Mouse (Mus musculus): ENCODE data around the gene Pogz.
A peak's percentile ranks its signal among the peaks of the same experiment; 100 is the strongest.
"Not testable (repeated sequence)": the region's sequence is repeated elsewhere in the genome, so short reads cannot be mapped to it uniquely, and the experiment has no call there.

Gene Pogz

DNA sequence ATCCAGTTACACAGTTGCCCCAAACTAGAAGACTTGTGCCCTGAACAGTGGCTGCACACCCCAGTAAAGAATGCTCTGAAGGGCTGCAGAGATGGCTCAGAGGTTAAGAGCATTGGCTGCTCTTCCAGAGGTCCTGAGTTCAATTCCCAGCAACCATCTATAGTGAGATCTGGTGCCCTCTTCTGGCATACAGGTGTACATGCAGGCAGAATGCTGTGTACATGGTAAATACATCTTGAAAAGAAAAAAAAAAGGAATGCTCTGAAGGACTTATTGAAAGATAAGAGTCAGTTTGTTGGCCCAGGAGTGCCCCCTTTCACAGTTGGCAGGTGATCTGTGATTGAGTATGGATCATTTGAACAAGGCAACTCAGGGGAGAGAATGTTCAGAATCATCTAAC lies 4.0 kb upstream of the Pogz start:
- DNase-seq (ENCODE audit: low spot score) = no peak

DNA sequence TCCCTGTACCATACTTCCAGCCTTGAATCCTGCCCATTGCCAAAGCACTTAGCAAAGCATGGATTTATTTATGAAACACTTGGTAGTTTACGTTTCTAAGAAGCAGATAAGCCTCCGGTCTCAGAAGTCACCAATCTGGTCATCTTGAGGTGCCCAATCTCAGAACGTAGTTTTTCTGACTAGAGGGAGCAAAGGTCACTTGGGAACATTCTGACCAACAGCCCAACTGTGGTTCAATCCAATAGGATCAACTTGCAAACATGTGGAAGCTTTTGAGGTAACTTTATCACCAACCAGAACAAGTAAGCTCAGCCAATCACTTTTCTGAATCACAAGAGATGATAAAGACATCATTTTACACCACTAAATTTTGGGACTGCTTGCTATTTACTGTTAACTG lies 2.0 kb upstream of the Pogz start:
- DNase-seq (ENCODE audit: low spot score) = no peak

- DNase-seq (ENCODE audit: low spot score) = peak; percentile 87
Observed at GRCm38 (mm10) chr3:94837959-94838496, 661 bp downstream of the Pogz start.

GRCm38 (mm10) chr3:94838631-94839030 lies 1.3 kb downstream of the Pogz start:
- no peak for DNase-seq (ENCODE audit: low spot score)

GRCm38 (mm10) chr3:94839101-94839500 lies 1.7 kb downstream of the Pogz start:
- DNase-seq (ENCODE audit: low spot score) = no peak

DNA sequence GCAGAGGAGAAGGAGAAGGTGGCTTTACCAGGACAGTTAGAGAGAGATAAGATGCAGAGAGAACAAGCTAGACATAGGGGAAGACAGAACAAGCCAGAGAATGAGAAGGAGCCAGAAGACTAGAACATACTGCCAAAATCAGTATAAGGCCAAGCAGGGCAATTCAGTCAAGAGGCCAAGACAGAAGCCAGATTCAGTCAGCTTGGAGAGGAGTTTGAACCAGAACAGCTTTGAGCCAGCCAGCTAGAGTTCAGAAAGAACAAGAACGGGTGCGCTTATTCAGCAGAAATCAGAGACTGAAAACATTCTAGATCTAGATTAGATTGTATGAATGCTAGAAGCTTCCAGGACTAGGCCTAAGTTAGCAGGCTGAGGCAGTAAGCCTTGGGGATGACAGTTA lies 10.0 kb downstream of the Pogz start:
- no peak for DNase-seq (ENCODE audit: low spot score)

GRCm38 (mm10) chr3:94849338-94849737 lies 12.0 kb downstream of the Pogz start:
- peak; percentile 83 for DNase-seq (ENCODE audit: low spot score)

- DNase-seq (ENCODE audit: low spot score) = no peak
Observed at GRCm38 (mm10) chr3:94851731-94852130, 14.4 kb downstream of the Pogz start.

- no peak for DNase-seq (ENCODE audit: low spot score)
Observed at GRCm38 (mm10) chr3:94852215-94852614, 14.8 kb downstream of the Pogz start.

DNA sequence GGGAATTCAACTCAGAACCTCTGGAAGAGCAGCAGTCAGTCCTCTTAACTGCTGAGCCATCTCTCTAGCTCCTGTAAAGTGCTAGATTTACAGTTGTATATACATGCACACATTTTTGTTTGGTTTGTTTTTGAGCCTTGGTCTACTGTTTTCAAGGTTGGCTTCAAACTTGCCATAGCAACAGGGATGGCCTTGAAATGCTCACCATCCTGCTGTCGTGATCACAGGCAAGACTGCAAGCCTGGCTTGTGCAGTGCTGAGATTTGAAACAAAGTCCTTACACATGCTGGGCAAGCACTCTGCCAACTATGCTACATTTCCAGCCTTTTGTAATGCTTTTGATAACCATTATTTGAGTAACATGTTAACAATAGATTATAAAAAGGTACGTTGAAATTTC lies 22.1 kb downstream of the Pogz start:
- DNase-seq (ENCODE audit: low spot score) = no peak

- no peak for DNase-seq (ENCODE audit: low spot score)
Observed at GRCm38 (mm10) chr3:94869011-94869410, 31.6 kb downstream of the Pogz start.

GRCm38 (mm10) chr3:94878618-94879017 lies 41.3 kb downstream of the Pogz start:
- no peak for DNase-seq (ENCODE audit: low spot score)

DNA sequence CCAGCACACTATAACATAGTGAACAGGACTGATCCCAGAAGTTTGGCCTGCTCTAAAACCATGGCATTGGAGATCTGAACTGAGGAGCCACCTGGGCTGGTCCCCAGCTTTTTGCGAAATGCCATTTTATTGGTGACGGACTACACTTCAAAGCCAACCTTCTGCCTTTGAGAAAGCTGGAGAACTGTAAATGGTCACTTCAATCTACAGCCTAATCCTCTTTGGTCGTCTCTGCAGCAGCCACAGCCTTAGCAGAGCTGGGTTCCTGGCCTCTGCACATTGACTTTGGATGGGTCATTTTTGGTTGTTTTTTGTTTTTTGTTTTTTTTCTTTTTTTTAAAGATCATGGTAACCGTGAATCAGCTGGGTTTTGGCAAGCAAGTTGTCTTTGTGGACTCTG lies 44.5 kb downstream of the Pogz start:
- no peak for DNase-seq (ENCODE audit: low spot score)

DNA sequence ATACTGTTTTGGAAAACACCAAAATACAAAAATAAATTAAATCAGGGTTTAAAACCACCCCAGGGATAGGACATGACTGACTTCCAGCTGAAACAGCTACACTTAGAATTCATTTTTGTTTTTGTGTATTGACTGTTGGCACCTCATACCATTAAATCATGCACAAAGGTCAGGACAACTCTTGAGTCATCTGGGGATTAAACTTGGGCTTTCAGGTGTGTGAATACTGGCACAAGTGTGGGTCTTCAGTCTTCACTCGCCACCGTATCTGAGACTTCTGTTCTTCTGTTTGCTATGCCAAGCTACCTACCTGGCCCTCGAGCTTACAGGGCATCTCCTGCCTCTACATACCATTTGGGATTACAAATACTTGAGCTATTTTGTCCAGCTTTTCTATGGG lies 45.2 kb downstream of the Pogz start:
- DNase-seq (ENCODE audit: low spot score) = no peak

DNA sequence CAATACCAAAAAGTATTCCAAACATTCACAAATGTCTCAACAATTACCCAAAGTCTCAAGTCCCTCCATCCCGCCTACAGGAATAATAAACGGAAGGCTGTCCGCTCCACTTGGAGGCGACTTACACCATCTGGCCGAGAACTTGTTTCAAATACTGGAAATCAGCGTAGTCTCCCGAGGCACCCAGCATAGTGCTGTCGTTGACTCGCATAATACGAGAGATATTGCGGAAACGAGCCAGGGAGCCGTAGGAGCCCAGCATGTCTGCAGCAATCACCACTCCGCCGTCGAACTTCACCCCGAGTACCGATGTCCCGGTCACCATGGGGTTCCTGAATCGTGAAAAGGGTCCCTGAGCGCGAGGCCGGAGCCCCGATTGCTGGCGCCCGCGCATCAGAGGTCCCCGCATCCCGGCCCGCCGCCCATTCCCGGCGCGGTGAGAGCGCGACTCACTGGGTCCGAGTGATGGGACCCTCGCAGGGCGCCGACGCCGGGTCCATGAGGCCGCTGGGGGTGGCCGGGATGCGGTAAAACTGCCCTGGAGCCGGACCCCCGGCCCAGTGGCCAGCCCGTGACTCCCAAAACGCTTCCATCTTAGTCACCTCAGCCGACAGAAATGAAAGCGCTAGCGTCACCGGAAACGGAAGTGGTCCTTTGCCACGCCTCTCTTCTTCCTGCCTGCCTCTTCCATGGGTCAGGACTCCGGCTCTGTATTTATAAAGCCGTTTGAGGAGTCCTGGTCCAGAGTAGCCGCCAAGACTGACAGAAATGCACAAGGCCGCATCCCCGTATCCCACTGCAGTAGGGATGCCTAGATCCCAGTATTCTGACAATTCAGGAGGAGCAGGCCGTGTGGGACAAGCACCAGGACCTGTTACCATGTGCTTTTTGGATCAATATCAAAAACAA lies 49.2 kb downstream of the Pogz start, which contains the start of gene Psmb4:
Gene Psmb4 (minus strand): TSS at position 646 of the 909 bp plus-strand sequence.
- DNase-seq (ENCODE audit: low spot score) = peak; percentile 96

DNA sequence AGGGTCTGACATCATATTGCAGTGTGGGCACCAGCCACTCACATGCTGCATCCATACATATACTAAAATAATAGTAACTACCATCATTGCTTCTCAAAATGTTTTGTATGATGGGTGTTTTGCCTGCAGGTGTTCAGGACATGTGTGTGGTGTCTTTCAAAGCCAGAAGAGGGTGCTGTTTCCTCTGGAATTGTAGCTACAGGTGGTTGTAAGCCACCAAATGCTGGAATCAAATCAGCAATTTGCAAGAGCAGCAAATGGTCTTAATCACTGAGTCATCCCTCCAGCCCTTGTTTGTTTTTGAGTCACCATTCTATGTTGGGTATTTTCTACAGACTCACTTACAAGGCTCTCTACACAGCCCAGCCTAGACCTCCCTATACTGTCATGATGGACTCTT lies 51.2 kb downstream of the Pogz start:
- peak; percentile 65 for DNase-seq (ENCODE audit: low spot score)

DNA sequence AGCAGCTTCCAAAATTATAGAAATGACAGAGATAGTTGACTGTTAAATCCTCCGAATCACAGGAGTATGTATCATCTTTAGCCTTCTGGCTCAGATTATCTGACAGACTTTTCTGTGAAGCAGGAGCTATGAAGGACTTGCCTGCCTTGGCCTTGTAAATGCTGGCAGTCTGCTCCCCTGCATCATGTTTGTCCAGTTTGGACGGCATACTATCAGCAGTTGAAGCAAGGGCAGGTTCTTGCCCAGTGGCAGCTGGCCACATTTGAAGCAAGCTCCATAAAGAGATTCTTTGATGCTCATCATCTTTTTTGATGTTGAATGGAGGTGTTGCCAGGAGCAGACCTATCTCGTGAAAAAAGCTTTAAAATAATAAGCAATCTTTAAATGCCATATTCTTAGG lies 56.7 kb downstream of the Pogz start:
- no peak for DNase-seq (ENCODE audit: low spot score)

DNA sequence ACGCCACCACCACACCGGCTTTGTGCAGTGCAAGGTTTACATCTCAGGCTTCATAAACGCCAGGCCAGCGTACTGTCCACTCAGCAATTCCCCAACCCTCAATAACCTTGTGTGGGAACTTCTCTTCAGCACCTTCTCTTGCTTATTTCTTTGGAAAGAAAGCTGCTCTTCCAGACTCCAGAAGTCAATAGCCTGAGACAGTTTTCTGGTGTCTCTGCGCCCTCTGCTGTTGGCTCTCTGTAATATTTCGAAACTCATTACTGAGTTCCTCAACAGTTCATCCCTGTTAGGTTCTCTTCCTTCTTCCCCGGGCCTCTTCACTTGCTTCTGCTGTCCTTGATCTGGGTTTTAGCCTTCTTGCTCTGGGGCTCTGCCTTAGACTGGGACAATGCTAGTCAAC lies 65.4 kb downstream of the Pogz start:
- DNase-seq (ENCODE audit: low spot score) = peak; percentile 83

DNA sequence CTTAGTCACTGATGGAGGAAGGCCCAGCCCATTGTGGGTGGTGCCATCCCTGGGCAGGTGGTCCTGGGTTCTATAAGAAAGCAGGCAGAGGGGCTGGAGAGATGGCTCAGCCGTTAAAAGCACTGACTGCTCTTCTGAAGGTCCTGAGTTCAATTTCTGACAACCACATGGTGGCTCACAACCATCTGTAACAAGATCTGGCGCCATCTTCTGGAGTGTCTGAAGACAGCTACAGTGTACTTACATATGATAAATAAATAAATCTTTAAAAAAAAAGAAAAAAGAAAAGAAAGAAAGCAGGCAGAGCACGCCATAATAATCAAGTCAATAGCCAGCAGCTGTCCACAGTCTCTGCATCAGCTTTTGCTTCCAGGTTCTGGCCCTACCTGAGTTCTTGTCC lies 67.4 kb downstream of the Pogz start:
- not testable (repeated sequence) for DNase-seq (ENCODE audit: low spot score)

DNA sequence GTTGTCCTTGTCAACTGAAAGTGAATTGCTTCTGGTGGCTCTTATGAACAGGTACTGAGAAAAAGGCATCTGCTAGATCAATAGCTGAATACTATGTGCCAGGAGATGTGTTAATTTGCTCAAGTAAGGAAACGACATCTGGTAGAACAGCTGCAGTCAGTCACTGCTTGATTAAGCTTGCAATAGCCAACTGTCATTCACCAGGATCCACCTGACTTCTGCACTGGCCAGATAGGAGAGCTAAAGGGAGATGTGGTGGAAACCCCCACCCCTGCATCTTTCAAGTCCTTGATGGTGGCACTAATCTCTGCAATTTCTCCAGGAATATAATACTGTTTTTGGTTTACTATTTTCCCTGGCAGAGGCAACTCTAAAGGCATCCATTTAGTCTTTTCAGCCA lies 69.1 kb downstream of the Pogz start:
- no peak for DNase-seq (ENCODE audit: low spot score)

DNA sequence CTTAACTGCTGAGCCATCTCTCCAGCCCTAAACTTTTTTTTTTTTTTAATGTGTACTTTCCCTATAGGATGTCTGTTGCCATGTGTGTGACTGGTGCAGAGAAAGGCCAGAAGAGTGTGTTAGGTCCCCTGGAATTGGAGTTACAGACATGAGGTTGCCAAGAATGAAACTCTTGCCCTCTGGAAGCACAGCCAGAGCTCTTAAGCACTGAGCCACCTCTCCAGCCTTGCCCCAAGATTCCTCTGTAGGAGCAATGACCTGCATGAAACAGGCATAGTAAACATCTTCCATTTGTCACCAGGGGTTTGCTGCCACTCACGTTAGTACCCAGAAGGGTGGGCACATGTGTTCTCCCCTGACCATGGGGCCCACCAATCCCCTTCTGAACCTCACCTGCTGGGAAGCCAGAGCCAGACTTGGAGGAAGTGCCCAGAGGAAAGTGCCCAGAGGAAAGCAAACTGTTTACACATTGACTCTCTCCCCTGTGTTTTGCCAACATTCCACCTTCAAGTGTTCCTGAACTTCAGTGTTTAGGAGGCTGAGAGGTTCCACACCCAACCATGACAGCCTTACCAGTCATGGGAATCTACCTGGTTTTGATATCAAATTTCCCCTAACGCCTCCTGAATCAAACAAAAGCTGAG lies 73.8 kb downstream of the Pogz start:
- no peak for DNase-seq (ENCODE audit: low spot score)

GRCm38 (mm10) chr3:94913801-94914200 lies 76.4 kb downstream of the Pogz start:
- no peak for DNase-seq (ENCODE audit: low spot score)

All from embryo, embryonic 10.5 days (tissue).